Mouse (Mus musculus) E14TG2a.4 (cell line): ENCODE data around the gene Musk.

Experiments used
- CTCF ChIP-seq: conservative IDR thresholded peaks from 2 replicates; pipeline ENCODE4 v1.5.1; 2014; ENCODE audit warnings: low read length
- POU5F1 ChIP-seq: IDR thresholded peaks from 2 replicates; pipeline ENCODE4 v1.6.1; 2014; ENCODE audit warnings: low read length, borderline replicate concordance

- TF ChIP-seq CTCF (no peak), POU5F1 (no peak)
These were observed 65.4 kb downstream of the Musk start for GRCm38 (mm10) chr4:58351165-58351564.
